Mouse (Mus musculus): ENCODE measurements around the gene Tsen2.

GRCm38 (mm10) chr6:115609121-115609520 is 64.7 kb downstream of the Tsen2 start:
- TF ChIP-seq CTCF (conservative IDR thresholded peaks at IDR 0.05; ENCODE audit: low read length) = peak; percentile 49
- no peak for TF ChIP-seq POU5F1 (IDR thresholded peaks at IDR 0.05; ENCODE audit: borderline replicate concordance, low read length)
- no peak for TF ChIP-seq NANOG (IDR thresholded peaks at IDR 0.05; ENCODE audit: borderline replicate concordance, low read length)
